Mouse (Mus musculus) adrenal gland (tissue): ENCODE data around the gene Gm10282.

Experiments used
- intact Hi-C: fragments of 180-260 bp; cut with DNase I; formaldehyde crosslinking; loops from one replicate; pipeline ENCODE4 v1.15.1; 2025

The Gm10282 gene

GRCm38 (mm10) chr8:72300654-72301400 lies 4.2 kb downstream of the Gm10282 start:
- intact Hi-C loops = no loop called here

- intact Hi-C loops = no loop called here
Measured at GRCm38 (mm10) chr8:72298928-72299327, 6.1 kb downstream of the Gm10282 start.

- intact Hi-C loops = no loop called here
Measured at GRCm38 (mm10) chr8:72296561-72296960, 8.5 kb downstream of the Gm10282 start.

GRCm38 (mm10) chr8:72295679-72296078 lies 9.4 kb downstream of the Gm10282 start:
- intact Hi-C loops = no loop called here

- intact Hi-C loops = no loop called here
Measured at GRCm38 (mm10) chr8:72295125-72295524, 9.9 kb downstream of the Gm10282 start.

GRCm38 (mm10) chr8:72293309-72293708 lies 11.8 kb downstream of the Gm10282 start:
- intact Hi-C loops = no loop called here

- intact Hi-C loops = no loop called here
Measured at GRCm38 (mm10) chr8:72291104-72291503, 14.0 kb downstream of the Gm10282 start.

GRCm38 (mm10) chr8:72289051-72289450 lies 16.0 kb downstream of the Gm10282 start:
- intact Hi-C loops = no loop called here

GRCm38 (mm10) chr8:72285285-72285684 lies 19.8 kb downstream of the Gm10282 start:
- intact Hi-C loops = no loop called here

- intact Hi-C loops = no loop called here
Measured at GRCm38 (mm10) chr8:72281634-72282033, 23.4 kb downstream of the Gm10282 start.

GRCm38 (mm10) chr8:72279151-72279550 lies 25.9 kb downstream of the Gm10282 start:
- intact Hi-C loops = no loop called here

GRCm38 (mm10) chr8:72277244-72277643 lies 27.8 kb downstream of the Gm10282 start:
- intact Hi-C loops = no loop called here

GRCm38 (mm10) chr8:72273807-72274206 lies 31.3 kb downstream of the Gm10282 start:
- intact Hi-C loops = no loop called here

GRCm38 (mm10) chr8:72273111-72273770 lies 31.8 kb downstream of the Gm10282 start:
- intact Hi-C loops = no loop called here

- intact Hi-C loops = no loop called here
Measured at GRCm38 (mm10) chr8:72272361-72272760, 32.7 kb downstream of the Gm10282 start.

GRCm38 (mm10) chr8:72271691-72272090 lies 33.4 kb downstream of the Gm10282 start:
- intact Hi-C loops = no loop called here

GRCm38 (mm10) chr8:72271051-72271660 lies 33.9 kb downstream of the Gm10282 start:
- intact Hi-C loops = no loop called here

- intact Hi-C loops = no loop called here
Measured at GRCm38 (mm10) chr8:72270606-72271005, 34.5 kb downstream of the Gm10282 start.

- intact Hi-C loops = no loop called here
Measured at GRCm38 (mm10) chr8:72268356-72268755, 36.7 kb downstream of the Gm10282 start.

- intact Hi-C loops = no loop called here
Measured at GRCm38 (mm10) chr8:72267106-72267505, 38.0 kb downstream of the Gm10282 start.

GRCm38 (mm10) chr8:72266671-72267070 lies 38.4 kb downstream of the Gm10282 start:
- intact Hi-C loops = no loop called here

- intact Hi-C loops = no loop called here
Measured at GRCm38 (mm10) chr8:72265342-72265741, 39.7 kb downstream of the Gm10282 start.
